Mouse (Mus musculus) heart, embryonic 16.5 days (tissue): Measurements from ENCODE around the gene Eif4a3. TPM values are rescaled to one million over a fixed set of nuclear protein-coding genes. Genes with fewer than 3 reads are reported as not detected.
A peak's percentile ranks its signal among the peaks of the same experiment; 100 is the strongest.

ENCODE experiments used
- ATAC-seq: fragments of 200-750 bp; cut with Nextera tagmentation; replicated peaks from 2 replicates; pipeline ENCODE4 v1.8.0; 2017; ENCODE audit warnings: moderate number of reproducible peaks; ENCODE audit not compliant: insufficient read depth, low FRiP score; ENCODE audit errors: extremely low read depth
- H3K27ac ChIP-seq: fragments of 300-500 bp; sonication (generic); 2 replicates; pipeline ENCODE4 v1.5.1; 2014; ENCODE audit warnings: mild to moderate bottlenecking, low read length, control low read depth, moderate library complexity
- H3K27me3 ChIP-seq: fragments of 300-500 bp; sonication (generic); 2 replicates; pipeline ENCODE4 v1.6.1; 2014; ENCODE audit warnings: low read length, mixed read lengths; ENCODE audit not compliant: control insufficient read depth, insufficient read depth
- H3K36me3 ChIP-seq: fragments of 300-500 bp; sonication (generic); 2 replicates; pipeline ENCODE4 v1.6.1; 2014; ENCODE audit not compliant: control insufficient read depth, insufficient read depth
- H3K4me1 ChIP-seq: fragments of 300-500 bp; sonication (generic); 2 replicates; pipeline ENCODE4 v1.6.1; 2014; ENCODE audit warnings: low read length, mixed read lengths; ENCODE audit not compliant: control insufficient read depth, insufficient read depth
- H3K4me2 ChIP-seq: fragments of 300-500 bp; sonication (generic); 2 replicates; pipeline ENCODE4 v1.6.1; 2014; ENCODE audit warnings: low read depth, mild to moderate bottlenecking, control low read depth, low read length
- H3K4me3 ChIP-seq: fragments of 300-500 bp; sonication (generic); 2 replicates; pipeline ENCODE4 v1.5.1; 2014; ENCODE audit warnings: mild to moderate bottlenecking, control low read depth, low read length
- H3K9ac ChIP-seq: fragments of 300-500 bp; sonication (generic); 2 replicates; pipeline ENCODE4 v1.6.1; 2014; ENCODE audit warnings: low read length, control low read depth
- H3K9me3 ChIP-seq: fragments of 300-500 bp; sonication (generic); replicated peaks from 2 replicates; pipeline ENCODE4 v1.6.1; 2016; ENCODE audit warnings: low read length; ENCODE audit not compliant: control insufficient read depth
- WGBS: fragments of 180-500 bp; shearing (Covaris S2); extraction: QIAGEN DNeasy Blood & Tissue Kit; methylation state at CpG from one replicate; pipeline ENCODE4 v1.1.7; 2014; 5-methylcytosine and 5-hydroxymethylcytosine counted together
- polyA plus RNA-seq: library from polyadenylated mRNA; unstranded; fragments of >200 nt; fragmentation: Nextera tagmentation; extraction: Ambion mirVana; gene quantifications from 2 replicates; pipeline ENCODE4 v1.2.1, GENCODE M21; 2015

Eif4a3 gene
- polyA plus RNA-seq, 1 experiment from 2014 or later, result 248 TPM

GRCm38 (mm10) chr11:119325068-119325467 is 25.2 kb upstream of the Eif4a3 start:
- Histone ChIP-seq H3K36me3 (no peaks in the 10 kb centered on the region), H3K9ac (no peak overlapping the region), H3K4me2 (no peak overlapping the region), H3K27me3 (0 out of 2 replicates have a peak, but pooled peaks cover 3% of the 10 kb centered on the region), H3K27ac (no peak overlapping the region), H3K9me3 (no peaks in the 10 kb centered on the region), H3K4me1 (no peaks in the 10 kb centered on the region), H3K4me3 (no peak overlapping the region)
- WGBS, result 82% methylated on average over 1 of the region's 1 CpGs
- ATAC-seq, result no peak

- Histone ChIP-seq H3K36me3 (no peaks in the 10 kb centered on the region), H3K9me3 (no peaks in the 10 kb centered on the region), H3K27me3 (0 out of 2 replicates have a peak, but pooled peaks cover 3% of the 10 kb centered on the region), H3K27ac (no peak overlapping the region), H3K9ac (no peak overlapping the region), H3K4me3 (no peak overlapping the region), H3K4me2 (no peak overlapping the region), H3K4me1 (no peaks in the 10 kb centered on the region)
- WGBS, result 71% methylated on average over 13 of the region's 13 CpGs
- ATAC-seq, result no peak
Measured at GRCm38 (mm10) chr11:119322521-119322920, 22.6 kb upstream of the Eif4a3 start.

GRCm38 (mm10) chr11:119316720-119317119 is 16.8 kb upstream of the Eif4a3 start:
- 80% methylated on average over 4 of the region's 4 CpGs for WGBS
- H3K27me3 ChIP-seq, result no peaks in the 10 kb centered on the region
- no peak overlapping the region for H3K9ac ChIP-seq
- H3K9me3 ChIP-seq, result no peaks in the 10 kb centered on the region
- no peak overlapping the region for H3K4me2 ChIP-seq
- H3K4me3 ChIP-seq, result no peak overlapping the region
- no peak overlapping the region for H3K27ac ChIP-seq
- ATAC-seq, result no peak
- no peaks in the 10 kb centered on the region for H3K36me3 ChIP-seq
- H3K4me1 ChIP-seq, result no peaks in the 10 kb centered on the region

GRCm38 (mm10) chr11:119314252-119314936 is 14.5 kb upstream of the Eif4a3 start:
- 72% methylated on average over 17 of the region's 17 CpGs for WGBS
- H3K36me3 ChIP-seq, result no peaks in the 10 kb centered on the region
- no peak for ATAC-seq
- H3K9ac ChIP-seq, result no peak overlapping the region
- H3K4me2 ChIP-seq, result no peak overlapping the region
- H3K4me3 ChIP-seq, result no peak overlapping the region
- no peaks in the 10 kb centered on the region for H3K9me3 ChIP-seq
- H3K4me1 ChIP-seq, result no peaks in the 10 kb centered on the region
- H3K27ac ChIP-seq, result no peak overlapping the region
- peaks cover 3% of the 10 kb centered on the region; the same call in 1 of the 2 replicates for H3K27me3 ChIP-seq

- Histone ChIP-seq H3K9me3 (no peaks in the 10 kb centered on the region), H3K27me3 (peaks cover 3% of the 10 kb centered on the region; the same call in 1 of the 2 replicates), H3K27ac (no peak overlapping the region), H3K9ac (no peak overlapping the region), H3K4me1 (peaks cover 14% of the 10 kb centered on the region), H3K4me3 (no peak overlapping the region), H3K4me2 (no peak overlapping the region), H3K36me3 (no peaks in the 10 kb centered on the region)
- ATAC-seq, result no peak
- 20% methylated on average over 10 of the region's 10 CpGs for WGBS
Measured at GRCm38 (mm10) chr11:119310621-119311020, 10.7 kb upstream of the Eif4a3 start.

- Histone ChIP-seq H3K4me3 (no peak overlapping the region), H3K27ac (no peak overlapping the region), H3K4me2 (no peak overlapping the region), H3K36me3 (no peaks in the 10 kb centered on the region), H3K27me3 (peaks cover 3% of the 10 kb centered on the region; the same call in 1 of the 2 replicates), H3K4me1 (peaks cover 14% of the 10 kb centered on the region), H3K9me3 (no peaks in the 10 kb centered on the region), H3K9ac (peak overlapping the region; percentile 38; the same call in 1 of the 2 replicates)
- WGBS, result 22% methylated on average over 11 of the region's 11 CpGs
- ATAC-seq, result no peak
Measured at GRCm38 (mm10) chr11:119307916-119308315, 8.0 kb upstream of the Eif4a3 start.

GRCm38 (mm10) chr11:119307658-119307867 is 7.7 kb upstream of the Eif4a3 start, which contains the start of gene Card14:
Gene Card14, plus strand, starts transcription at chr11:119307768.
- ATAC-seq, result no peak
- Histone ChIP-seq H3K36me3 (no peaks in the 10 kb centered on the region), H3K27ac (peak within 1 kb of the TSS; percentile 83), H3K4me3 (no peak within 1 kb of the TSS), H3K4me2 (peak within 1 kb of the TSS; percentile 26), H3K9ac (peak within 1 kb of the TSS; percentile 46), H3K9me3 (no peaks in the 10 kb centered on the region), H3K27me3 (peaks cover 5% of the 10 kb centered on the region; the same call in 1 of the 2 replicates), H3K4me1 (peaks cover 14% of the 10 kb centered on the region)
- WGBS, result 41% methylated on average over 1 of the region's 1 CpGs

- Histone ChIP-seq H3K4me3 (no peak overlapping the region), H3K36me3 (no peaks in the 10 kb centered on the region), H3K4me1 (peaks cover 14% of the 10 kb centered on the region), H3K27ac (peak overlapping the region; percentile 83), H3K9me3 (no peaks in the 10 kb centered on the region), H3K27me3 (peaks cover 5% of the 10 kb centered on the region; the same call in 1 of the 2 replicates), H3K4me2 (peak overlapping the region; percentile 26), H3K9ac (peak overlapping the region; percentile 46; the same call in 1 of the 2 replicates)
- WGBS, result 44% methylated on average over 13 of the region's 13 CpGs
- ATAC-seq, result peak; percentile 55
Measured at GRCm38 (mm10) chr11:119306762-119307657, 7.1 kb upstream of the Eif4a3 start.
